Mouse (Mus musculus) ZHBTc4 (cell line): ENCODE measurements at regions not wholly inside any gene's neighbourhood (a gene's known extent, or its start where the extent isn't known, plus 50 kb on each side); places are given as distances from the start of the nearest gene placed in this dataset.

ENCODE experiments used
- DNase-seq: peaks from one replicate; pipeline ENCODE4 v3.0.0-alpha.2; 2011; ENCODE audit warnings: low read depth, low spot score

DNA sequence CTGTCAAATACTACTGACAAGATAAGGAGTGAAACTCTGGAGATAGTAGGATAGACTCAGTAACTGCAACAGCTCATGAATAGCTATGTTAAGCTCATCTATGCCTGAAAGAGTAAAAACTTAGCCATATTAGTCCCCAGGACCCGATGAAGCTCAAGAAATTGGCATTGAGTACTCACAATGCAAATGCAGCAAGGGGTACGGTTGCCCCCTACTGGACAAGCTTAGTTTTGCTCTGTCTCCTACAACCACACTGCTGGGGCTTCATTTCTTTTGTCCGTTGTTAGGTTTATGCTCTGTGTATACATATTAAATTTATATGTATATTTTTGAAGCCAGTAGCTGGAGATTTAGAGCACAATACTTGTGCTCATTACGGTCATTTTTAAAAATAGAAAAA lies 74.4 kb upstream of the Mup5 start:
- DNase-seq: peak; percentile 32

DNA sequence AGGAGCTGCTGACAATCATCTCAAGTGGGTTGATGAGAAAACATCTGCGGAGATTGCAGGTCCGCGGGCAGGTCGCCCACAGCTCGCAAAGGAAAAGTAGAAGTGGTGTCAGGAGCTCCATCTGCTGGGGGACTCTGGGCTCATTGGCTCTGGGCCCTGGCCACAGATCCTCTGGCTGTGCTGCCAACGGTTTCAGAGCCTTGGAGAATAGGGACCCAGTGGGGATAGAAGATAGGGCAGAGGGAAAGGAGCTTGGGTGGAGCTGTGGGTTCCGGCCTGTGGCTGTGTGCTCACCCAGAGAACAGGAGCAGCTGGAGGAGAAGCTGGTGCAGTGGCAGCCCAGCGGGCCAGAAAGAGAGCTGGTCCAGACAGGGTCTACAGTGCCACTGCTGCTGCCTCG lies 67.1 kb upstream of the Mup5 start:
- no peak for DNase-seq

GRCm38 (mm10) chr4:61898184-61898583 lies 63.2 kb upstream of the Mup5 start:
- no peak for DNase-seq

- DNase-seq: no peak
Observed at GRCm38 (mm10) chr4:61897176-61897575, 62.1 kb upstream of the Mup5 start.
